Mouse (Mus musculus): ENCODE results near the gene Far2. TPM values are rescaled to one million over a fixed set of nuclear protein-coding genes. Genes with fewer than 3 reads are reported as not detected.

The Far2 gene
- polyA plus RNA-seq, 1 experiment from 2014 or later, result 1.4 TPM

GRCm38 (mm10) chr6:148227542-148227941, 180.5 kb downstream of the Far2 start:
- no peaks in the 10 kb centered on the region for H3K36me3 ChIP-seq (ENCODE audit: control insufficient read depth, insufficient read depth, low read length)
- no peaks in the 10 kb centered on the region for H3K9me3 ChIP-seq (ENCODE audit: control insufficient read depth, low read length)
- no peak overlapping the region for H3K4me2 ChIP-seq (ENCODE audit: low read length)
- 65% methylated on average over 3 of the region's 3 CpGs for WGBS
- ATAC-seq (ENCODE audit: insufficient number of reproducible peaks, insufficient read depth, low FRiP score, low read depth), result no peak
- H3K27me3 ChIP-seq (ENCODE audit: control insufficient read depth, insufficient read depth, low read length), result no peaks in the 10 kb centered on the region
- H3K9ac ChIP-seq (ENCODE audit: low read length), result no peak overlapping the region
- H3K4me1 ChIP-seq (ENCODE audit: control insufficient read depth in 2 of 2, insufficient read depth in 2 of 2, low read length in 2 of 2), result no peaks in the 10 kb centered on the region
- no peak overlapping the region for H3K4me3 ChIP-seq (ENCODE audit: control insufficient read depth in 1 of 2, insufficient read depth in 1 of 2, low read depth in 1 of 2, low read length in 2 of 2)
- no peak overlapping the region for H3K27ac ChIP-seq (replicated peaks in 1 of 2; ENCODE audit: control insufficient read depth in 1 of 2, insufficient read depth in 1 of 2, low read depth in 2 of 2, low read length in 2 of 2)

Other genes starting within 250 kb of the Far2 start
- gene Ergic2, start 165.1 kb downstream of the Far2 start, polyA plus RNA-seq (2014; fragmentation: Nextera tagmentation; extraction: Ambion mirVana), result 150 and 157 TPM in 2 replicates

Data from heart, embryonic 14.5 days (tissue).